Mouse (Mus musculus): ENCODE measurements around the gene Coq9. TPM values are rescaled to one million over a fixed set of nuclear protein-coding genes. Genes with fewer than 3 reads are reported as not detected.

Gene Coq9
- polyA plus RNA-seq, 1 experiment from 2014 or later: 53.4 TPM

DNA sequence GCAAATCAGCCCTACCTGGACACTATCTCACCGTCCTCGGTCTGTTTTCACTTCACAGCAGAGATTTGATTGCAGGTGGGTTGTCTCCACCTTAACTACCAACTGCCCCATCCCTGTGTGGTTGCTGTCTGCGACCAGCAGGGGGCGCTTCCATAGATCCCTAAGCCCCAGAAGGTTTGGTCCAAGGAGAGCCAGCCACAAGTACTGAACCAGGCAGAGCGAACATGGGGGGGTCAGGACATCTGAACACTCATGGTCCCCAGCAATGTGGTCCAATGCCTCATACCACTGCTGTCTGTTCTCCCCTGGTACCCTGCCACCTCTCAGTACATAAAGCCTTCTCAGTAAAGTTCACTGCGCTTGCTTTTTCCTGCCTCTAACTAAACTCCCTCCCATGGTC lies 36.2 kb downstream of the Coq9 start:
- Histone ChIP-seq H3K36me3 (no peaks in the 10 kb centered on the region), H3K27me3 (peaks cover 70% of the 10 kb centered on the region), H3K4me3 (no peak overlapping the region), H3K4me1 (peaks cover 55% of the 10 kb centered on the region), H3K9ac (replicated peaks) (no peak overlapping the region), H3K27ac (replicated peaks) (no peak overlapping the region), H3K4me2 (replicated peaks) (no peak overlapping the region), H3K9me3 (no peaks in the 10 kb centered on the region)
- no peak for ATAC-seq (ENCODE audit: low FRiP score, low read depth)
- 15% methylated on average over 6 of the region's 6 CpGs for whole genome bisulfite sequencing

GRCm38 (mm10) chr8:94875096-94875870 lies 37.2 kb downstream of the Coq9 start:
- Histone ChIP-seq H3K9ac (replicated peaks) (peak overlapping the region; percentile 63), H3K4me3 (peak overlapping the region; percentile 59), H3K27ac (replicated peaks) (no peak overlapping the region), H3K4me2 (replicated peaks) (peak overlapping the region; percentile 97), H3K9me3 (no peaks in the 10 kb centered on the region), H3K27me3 (peaks cover 61% of the 10 kb centered on the region), H3K36me3 (no peaks in the 10 kb centered on the region), H3K4me1 (peaks cover 45% of the 10 kb centered on the region)
- no peak for ATAC-seq (ENCODE audit: low FRiP score, low read depth)
- 22% methylated on average over 17 of the region's 17 CpGs for WGBS

GRCm38 (mm10) chr8:94875871-94876150 lies 37.7 kb downstream of the Coq9 start:
- Histone ChIP-seq H3K9me3 (no peaks in the 10 kb centered on the region), H3K27me3 (peaks cover 55% of the 10 kb centered on the region), H3K4me1 (peaks cover 40% of the 10 kb centered on the region), H3K4me3 (peak overlapping the region; percentile 59), H3K4me2 (replicated peaks) (peak overlapping the region; percentile 97), H3K9ac (replicated peaks) (peak overlapping the region; percentile 63), H3K27ac (replicated peaks) (no peak overlapping the region), H3K36me3 (no peaks in the 10 kb centered on the region)
- peak; percentile 28 for ATAC-seq (ENCODE audit: low FRiP score, low read depth)
- under 1% methylated on average over 16 of the region's 20 CpGs for WGBS

DNA sequence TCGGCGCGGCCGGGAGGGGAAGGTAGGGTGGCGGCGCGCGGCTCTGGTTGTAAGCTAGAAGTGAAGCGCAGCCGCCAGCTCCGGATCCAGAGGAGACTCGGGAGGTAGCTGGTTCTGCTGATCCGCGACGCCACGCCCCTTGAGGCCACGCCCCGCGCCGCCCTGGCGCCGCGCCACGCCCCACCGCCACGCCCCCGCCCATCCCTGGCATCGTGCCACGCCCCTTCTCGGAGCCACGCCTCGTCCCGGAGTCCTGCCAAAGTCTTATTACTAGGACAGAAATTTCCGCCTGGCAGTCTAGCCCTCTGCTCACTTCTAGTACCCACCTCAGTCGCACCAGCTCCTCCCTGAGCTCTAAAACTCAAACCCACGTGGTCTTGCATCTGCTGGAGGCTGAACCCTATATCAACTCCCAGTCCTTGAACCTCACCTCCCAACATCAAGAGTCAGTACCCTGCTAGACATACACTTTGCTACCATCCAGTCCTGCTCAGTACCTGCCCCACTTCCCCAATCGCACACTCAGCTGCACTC lies 38.1 kb downstream of the Coq9 start, which contains the start of gene Dok4:
Dok4 (minus strand) TSS at position 134 of the 534 bp plus-strand sequence.
- under 1% methylated on average over 17 of the region's 37 CpGs for WGBS
- peak; percentile 75 for ATAC-seq (ENCODE audit: low FRiP score, low read depth)
- no peak within 1 kb of the TSS for H3K27ac ChIP-seq (replicated peaks)

DNA sequence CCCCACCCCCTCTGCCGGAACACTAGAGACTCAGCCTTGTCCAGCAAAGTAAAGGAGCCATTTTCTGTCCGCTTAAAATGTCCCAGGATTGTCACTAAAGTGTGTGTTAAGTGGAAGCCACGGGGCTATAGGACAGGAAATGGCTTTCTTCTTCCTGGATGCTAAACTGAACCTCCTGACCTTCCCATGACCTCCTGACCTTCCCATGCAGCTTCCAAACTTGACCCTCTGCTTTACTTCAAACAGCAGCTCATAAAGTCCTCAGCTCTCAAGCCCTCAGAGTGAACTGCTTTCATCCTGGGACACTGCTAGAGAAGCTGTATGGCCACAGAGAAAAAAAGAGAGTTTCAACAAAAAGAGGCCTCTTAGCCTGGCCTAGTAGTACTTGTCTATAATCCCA lies 38.7 kb downstream of the Coq9 start:
- Histone ChIP-seq H3K4me1 (peaks cover 30% of the 10 kb centered on the region), H3K36me3 (no peaks in the 10 kb centered on the region), H3K4me2 (replicated peaks) (no peak overlapping the region), H3K9ac (replicated peaks) (no peak overlapping the region), H3K27me3 (peaks cover 46% of the 10 kb centered on the region), H3K9me3 (no peaks in the 10 kb centered on the region), H3K27ac (replicated peaks) (no peak overlapping the region), H3K4me3 (no peak overlapping the region)
- no peak for ATAC-seq (ENCODE audit: low FRiP score, low read depth)
- WGBS: 54% methylated on average over 3 of the region's 3 CpGs

More for the DNA sequence above, 38.1 kb downstream of the Coq9 start, which contains the start of gene Dok4:
- H3K4me3 ChIP-seq: peak within 1 kb of the TSS; percentile 59
- peaks cover 51% of the 10 kb centered on the region for H3K27me3 ChIP-seq
- H3K9me3 ChIP-seq: no peaks in the 10 kb centered on the region
- peaks cover 36% of the 10 kb centered on the region for H3K4me1 ChIP-seq
- no peaks in the 10 kb centered on the region for H3K36me3 ChIP-seq
- peak within 1 kb of the TSS; percentile 63 for H3K9ac ChIP-seq (replicated peaks)
- H3K4me2 ChIP-seq (replicated peaks): peak within 1 kb of the TSS; percentile 97

GRCm38 (mm10) chr8:94880742-94881141 lies 42.6 kb downstream of the Coq9 start:
- H3K27me3 ChIP-seq: peaks cover 12% of the 10 kb centered on the region
- no peak overlapping the region for H3K9ac ChIP-seq (replicated peaks)
- no peak overlapping the region for H3K4me3 ChIP-seq
- ATAC-seq (ENCODE audit: low FRiP score, low read depth): no peak
- peaks cover 5% of the 10 kb centered on the region; the same call in 1 of the 2 replicates for H3K4me1 ChIP-seq
- 86% methylated on average over 4 of the region's 4 CpGs for WGBS
- no peak overlapping the region for H3K27ac ChIP-seq (replicated peaks)
- no peaks in the 10 kb centered on the region for H3K9me3 ChIP-seq
- no peak overlapping the region for H3K4me2 ChIP-seq (replicated peaks)
- no peaks in the 10 kb centered on the region for H3K36me3 ChIP-seq

GRCm38 (mm10) chr8:94888383-94889036 lies 50.4 kb downstream of the Coq9 start:
- ATAC-seq (ENCODE audit: low FRiP score, low read depth): no peak
- WGBS: 43% methylated on average over 14 of the region's 14 CpGs

DNA sequence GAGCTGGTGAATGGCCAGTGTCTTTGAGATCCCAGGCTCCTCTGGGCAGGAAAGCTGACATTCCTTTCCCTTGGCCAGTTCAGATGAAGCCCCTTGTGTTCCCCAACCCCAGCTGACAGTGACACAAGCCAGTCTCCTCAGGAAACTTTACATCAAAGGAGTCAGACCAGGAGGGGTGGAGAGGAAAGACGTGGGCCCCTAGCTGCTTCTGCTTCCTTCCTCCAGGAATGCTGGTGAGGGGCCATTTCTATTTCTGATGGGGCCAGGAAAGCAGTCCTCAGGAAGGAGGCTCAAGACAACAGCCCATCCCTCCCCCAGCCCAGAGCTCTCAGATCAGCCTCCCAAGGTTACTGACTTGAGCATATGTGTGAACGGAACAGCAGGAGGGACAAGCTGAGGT lies 54.8 kb downstream of the Coq9 start:
- ATAC-seq (ENCODE audit: low FRiP score, low read depth): no peak
- H3K4me1 ChIP-seq: no peaks in the 10 kb centered on the region
- H3K36me3 ChIP-seq: no peaks in the 10 kb centered on the region
- 57% methylated on average over 2 of the region's 2 CpGs for WGBS
- no peaks in the 10 kb centered on the region for H3K9me3 ChIP-seq
- H3K4me3 ChIP-seq: no peak overlapping the region
- H3K4me2 ChIP-seq (replicated peaks): no peak overlapping the region
- H3K9ac ChIP-seq (replicated peaks): no peak overlapping the region
- no peak overlapping the region for H3K27ac ChIP-seq (replicated peaks)
- H3K27me3 ChIP-seq: peaks cover 4% of the 10 kb centered on the region; the same call in 1 of the 2 replicates

More at GRCm38 (mm10) chr8:94888383-94889036, 50.4 kb downstream of the Coq9 start:
- H3K27ac ChIP-seq (replicated peaks): no peak overlapping the region
- H3K4me3 ChIP-seq: no peak overlapping the region
- no peak overlapping the region for H3K4me2 ChIP-seq (replicated peaks)
- H3K9me3 ChIP-seq: no peaks in the 10 kb centered on the region
- H3K27me3 ChIP-seq: peaks cover 4% of the 10 kb centered on the region; the same call in 1 of the 2 replicates
- H3K36me3 ChIP-seq: no peaks in the 10 kb centered on the region
- no peaks in the 10 kb centered on the region for H3K4me1 ChIP-seq
- no peak overlapping the region for H3K9ac ChIP-seq (replicated peaks)

DNA sequence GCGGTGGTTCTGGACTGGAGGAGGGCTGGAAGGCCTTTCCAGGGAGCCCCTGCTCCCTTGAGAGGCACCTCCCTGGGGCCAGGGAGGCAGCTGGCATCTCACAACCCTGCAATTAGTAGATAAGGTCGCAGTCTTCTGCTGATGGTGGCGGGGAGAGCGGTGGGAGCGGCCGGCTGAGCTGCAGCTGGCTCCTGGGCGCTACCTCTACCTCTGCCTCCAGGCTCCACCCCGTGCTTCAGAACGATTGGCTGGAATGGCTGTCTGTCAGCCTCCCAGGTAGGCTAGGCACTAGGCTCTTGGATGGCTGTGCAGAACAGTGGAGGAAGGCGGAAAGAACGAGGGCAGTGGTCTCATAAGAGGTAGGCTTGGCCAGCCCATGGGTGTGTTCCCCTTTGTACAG lies 61.1 kb downstream of the Coq9 start:
- 0 out of 2 replicates have a peak, but pooled peaks cover 6% of the 10 kb centered on the region for H3K27me3 ChIP-seq
- ATAC-seq (ENCODE audit: low FRiP score, low read depth): no peak
- H3K4me3 ChIP-seq: no peak overlapping the region
- peak overlapping the region; percentile 3; the same call in 1 of the 2 replicates for H3K4me2 ChIP-seq (replicated peaks)
- no peak overlapping the region for H3K27ac ChIP-seq (replicated peaks)
- 13% methylated on average over 11 of the region's 11 CpGs for WGBS
- H3K9ac ChIP-seq (replicated peaks): no peak overlapping the region
- peaks cover 9% of the 10 kb centered on the region; the same call in 1 of the 2 replicates for H3K4me1 ChIP-seq
- no peaks in the 10 kb centered on the region for H3K9me3 ChIP-seq
- H3K36me3 ChIP-seq: no peaks in the 10 kb centered on the region

DNA sequence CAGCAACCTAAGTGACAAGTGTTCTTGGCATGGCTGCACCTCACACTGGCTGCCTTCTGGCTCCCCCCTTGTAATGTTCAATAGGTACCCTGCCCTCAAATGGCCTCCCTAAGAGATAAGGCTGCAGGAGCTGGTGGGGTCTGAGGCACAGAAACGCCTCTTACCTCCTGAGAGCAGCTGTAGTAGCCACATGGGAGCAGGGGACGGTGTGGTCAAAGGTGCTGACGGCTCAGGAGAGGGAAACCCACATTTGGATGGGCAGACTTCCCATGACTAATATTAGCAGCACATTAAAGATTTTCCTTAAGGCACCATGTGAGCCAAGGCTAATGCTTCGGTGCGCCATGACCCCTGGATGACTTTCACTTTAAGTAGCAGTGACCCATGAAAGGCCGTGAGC lies 62.5 kb downstream of the Coq9 start:
- H3K27me3 ChIP-seq: 0 out of 2 replicates have a peak, but pooled peaks cover 6% of the 10 kb centered on the region
- H3K36me3 ChIP-seq: no peaks in the 10 kb centered on the region; the same call in 1 of the 2 replicates
- no peak for ATAC-seq (ENCODE audit: low FRiP score, low read depth)
- H3K9ac ChIP-seq (replicated peaks): no peak overlapping the region
- no peaks in the 10 kb centered on the region for H3K9me3 ChIP-seq
- no peak overlapping the region for H3K27ac ChIP-seq (replicated peaks)
- H3K4me1 ChIP-seq: peaks cover 14% of the 10 kb centered on the region
- 17% methylated on average over 6 of the region's 6 CpGs for WGBS
- H3K4me3 ChIP-seq: no peak overlapping the region
- H3K4me2 ChIP-seq (replicated peaks): no peak overlapping the region

GRCm38 (mm10) chr8:94901031-94901430 lies 62.9 kb downstream of the Coq9 start:
- peaks cover 14% of the 10 kb centered on the region for H3K4me1 ChIP-seq
- 0 out of 2 replicates have a peak, but pooled peaks cover 6% of the 10 kb centered on the region for H3K27me3 ChIP-seq
- no peak overlapping the region for H3K9ac ChIP-seq (replicated peaks)
- H3K36me3 ChIP-seq: no peaks in the 10 kb centered on the region; the same call in 1 of the 2 replicates
- H3K27ac ChIP-seq (replicated peaks): no peak overlapping the region
- H3K9me3 ChIP-seq: no peaks in the 10 kb centered on the region
- H3K4me3 ChIP-seq: no peak overlapping the region
- ATAC-seq (ENCODE audit: low FRiP score, low read depth): no peak; the same call in 1 of the 2 replicates
- no peak overlapping the region for H3K4me2 ChIP-seq (replicated peaks)
- WGBS: 21% methylated on average over 5 of the region's 5 CpGs

GRCm38 (mm10) chr8:94903709-94904108 lies 65.6 kb downstream of the Coq9 start:
- no peak for ATAC-seq (ENCODE audit: low FRiP score, low read depth)
- Histone ChIP-seq H3K4me2 (replicated peaks) (no peak overlapping the region), H3K4me3 (no peak overlapping the region), H3K36me3 (no peaks in the 10 kb centered on the region; the same call in 1 of the 2 replicates), H3K9me3 (no peaks in the 10 kb centered on the region), H3K9ac (replicated peaks) (no peak overlapping the region), H3K27ac (replicated peaks) (no peak overlapping the region), H3K4me1 (peaks cover 14% of the 10 kb centered on the region), H3K27me3 (0 out of 2 replicates have a peak, but pooled peaks cover 6% of the 10 kb centered on the region)
- WGBS: 71% methylated on average over 12 of the region's 12 CpGs

Measured in midbrain, embryonic 12.5 days (tissue).